Mouse (Mus musculus) E14TG2a.4 (cell line): ENCODE data around the gene Fam98b.

ENCODE experiments used
- H3K27me3 ChIP-seq: 2 replicates; pipeline ENCODE4 v1.6.1; 2014; ENCODE audit warnings: low read length, control low read depth; ENCODE audit not compliant: insufficient read depth
- H3K36me3 ChIP-seq: 2 replicates; pipeline ENCODE4 v1.6.1; 2014; ENCODE audit warnings: low read length, control low read depth; ENCODE audit not compliant: insufficient read depth
- H3K4me1 ChIP-seq: replicated peaks from 2 replicates; pipeline ENCODE4 v1.6.1; 2014; ENCODE audit warnings: low read depth, low read length, control low read depth
- H3K4me3 ChIP-seq: replicated peaks from 2 replicates; pipeline ENCODE4 v1.5.1; 2014; ENCODE audit warnings: mild to moderate bottlenecking, low read length
- H3K9me3 ChIP-seq: 2 replicates; pipeline ENCODE4 v1.6.1; 2014; ENCODE audit warnings: low read length, control low read depth
- CTCF ChIP-seq: conservative IDR thresholded peaks from 2 replicates; pipeline ENCODE4 v1.5.1; 2014; ENCODE audit warnings: low read length
- NANOG ChIP-seq: IDR thresholded peaks from 2 replicates; pipeline ENCODE4 v1.6.1; 2014; ENCODE audit warnings: borderline replicate concordance, low read length, mixed read lengths
- POU5F1 ChIP-seq: IDR thresholded peaks from 2 replicates; pipeline ENCODE4 v1.6.1; 2014; ENCODE audit warnings: low read length, borderline replicate concordance

The Fam98b gene

DNA sequence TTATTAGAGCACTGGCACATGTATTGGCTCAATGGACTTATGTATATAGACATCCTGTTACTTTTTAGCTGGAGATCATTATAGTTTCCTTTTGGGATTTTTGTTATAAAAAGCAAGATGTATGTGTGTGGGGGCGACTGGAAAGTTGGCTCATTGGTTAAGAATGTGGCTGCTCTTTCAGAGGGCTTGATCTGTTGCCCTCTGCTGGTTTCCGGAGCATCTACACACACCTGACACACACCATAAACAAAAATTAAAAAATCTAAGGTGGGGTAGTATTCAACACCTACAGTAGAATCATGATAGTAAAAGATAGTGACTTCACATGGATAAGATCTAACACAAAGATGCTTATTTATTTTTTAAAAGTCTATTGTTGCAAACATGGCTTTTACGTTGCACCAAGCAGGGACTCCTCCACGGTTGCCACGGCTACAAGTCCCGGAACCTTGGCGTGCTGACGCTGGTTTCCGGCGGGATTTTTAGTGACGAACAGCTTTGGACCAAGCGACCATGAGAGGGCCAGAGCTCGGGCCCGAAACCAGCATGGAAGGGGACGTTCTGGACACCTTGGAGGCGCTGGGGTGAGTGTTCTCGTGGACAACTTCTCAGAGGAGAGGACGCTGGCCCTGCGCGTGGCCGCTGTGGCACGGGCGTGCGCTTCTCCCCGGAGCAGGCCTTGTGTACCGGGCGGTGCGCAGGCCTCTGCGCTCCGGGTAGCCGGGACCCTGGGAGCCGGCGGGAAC lies at the start of gene Fam98b:
Gene Fam98b, plus strand, starts transcription at position 485 of the 746 bp plus-strand sequence.
- H3K4me1 ChIP-seq, result peaks cover 29% of the 10 kb centered on the region
- H3K36me3 ChIP-seq, result 0 out of 2 replicates have a peak, but pooled peaks cover 4% of the 10 kb centered on the region
- H3K27me3 ChIP-seq, result no peaks in the 10 kb centered on the region
- H3K4me3 ChIP-seq, result peak within 1 kb of the TSS; percentile 89
- no peak for TF ChIP-seq POU5F1
- peak; percentile 71 for TF ChIP-seq CTCF
- TF ChIP-seq NANOG, result no peak
- no peaks in the 10 kb centered on the region for H3K9me3 ChIP-seq

DNA sequence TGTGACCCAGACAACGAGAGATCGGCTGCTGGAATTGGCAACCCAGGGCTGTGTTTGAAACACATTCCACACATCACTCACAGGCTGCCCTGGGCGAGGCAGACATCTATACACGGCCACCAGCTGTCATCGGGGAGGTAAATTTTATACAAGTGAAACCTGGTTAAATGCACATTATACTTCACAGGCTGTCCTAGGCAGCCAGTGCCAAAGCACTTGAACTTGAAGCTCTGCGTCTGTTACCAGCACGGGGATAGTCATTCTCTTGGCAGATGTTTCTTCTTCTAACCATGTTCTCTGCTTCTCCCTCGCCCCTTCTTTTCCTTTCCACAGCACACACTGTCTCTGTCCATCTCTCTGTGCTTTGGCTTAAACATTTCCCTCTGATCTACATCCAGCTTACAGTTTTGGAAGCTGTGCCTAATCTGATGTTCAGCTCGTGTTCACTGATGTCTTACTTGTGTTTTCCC lies 48.6 kb upstream of the Fam98b start:
- no peaks in the 10 kb centered on the region for H3K36me3 ChIP-seq
- H3K9me3 ChIP-seq, result no peaks in the 10 kb centered on the region
- peaks cover 11% of the 10 kb centered on the region for H3K4me1 ChIP-seq
- TF ChIP-seq CTCF (no peak), POU5F1 (no peak), NANOG (no peak)
- H3K4me3 ChIP-seq, result no peak overlapping the region
- peaks cover 3% of the 10 kb centered on the region; the same call in 1 of the 2 replicates for H3K27me3 ChIP-seq

DNA sequence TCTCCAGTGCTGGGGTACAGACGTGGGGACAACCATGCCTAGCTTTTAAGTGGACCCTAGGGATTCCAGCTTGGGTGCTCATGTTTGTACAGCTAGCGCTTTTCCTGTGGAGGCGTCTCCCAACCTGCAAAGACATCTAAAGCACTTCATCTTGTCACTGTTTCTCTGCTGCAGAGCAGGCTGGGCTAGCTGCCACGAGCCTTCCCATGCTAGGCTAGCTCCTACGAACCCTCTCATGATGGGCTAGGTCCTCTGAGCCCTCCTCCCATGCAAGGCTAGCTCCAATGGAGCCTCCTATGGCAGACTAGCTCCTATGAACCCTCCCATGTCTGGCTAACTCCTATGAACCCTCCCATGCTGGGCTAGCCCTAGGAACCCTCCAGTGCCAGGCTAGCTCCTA lies 46.2 kb upstream of the Fam98b start:
- H3K4me3 ChIP-seq, result no peak overlapping the region
- H3K9me3 ChIP-seq, result no peaks in the 10 kb centered on the region
- peaks cover 4% of the 10 kb centered on the region; the same call in 1 of the 2 replicates for H3K4me1 ChIP-seq
- H3K27me3 ChIP-seq, result no peaks in the 10 kb centered on the region; the same call in 1 of the 2 replicates
- H3K36me3 ChIP-seq, result no peaks in the 10 kb centered on the region
- TF ChIP-seq NANOG (no peak), POU5F1 (no peak), CTCF (no peak)

DNA sequence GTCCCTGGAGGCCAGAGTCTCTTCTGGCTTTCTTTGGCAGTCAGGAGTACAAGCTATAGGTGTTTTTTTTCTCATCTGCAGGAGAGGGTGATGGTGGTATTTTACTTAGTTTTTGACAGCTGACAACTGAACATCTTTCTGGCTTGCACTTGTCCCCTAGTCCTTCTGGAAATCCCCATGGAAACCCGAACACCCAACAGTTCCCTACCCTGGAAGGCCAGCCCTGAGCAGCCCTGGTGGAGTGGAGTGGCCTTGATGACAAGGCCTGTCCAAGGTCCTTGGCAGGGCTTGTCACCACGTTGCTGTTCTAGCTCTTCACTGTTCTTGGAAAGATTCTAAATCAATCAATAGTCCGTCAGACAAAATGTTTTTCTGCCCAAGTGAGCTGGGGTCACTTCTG lies 45.0 kb upstream of the Fam98b start:
- TF ChIP-seq POU5F1 (no peak), NANOG (no peak), CTCF (no peak)
- no peaks in the 10 kb centered on the region; the same call in 1 of the 2 replicates for H3K27me3 ChIP-seq
- H3K36me3 ChIP-seq, result no peaks in the 10 kb centered on the region
- H3K4me1 ChIP-seq, result peaks cover 8% of the 10 kb centered on the region
- H3K4me3 ChIP-seq, result no peak overlapping the region
- no peaks in the 10 kb centered on the region for H3K9me3 ChIP-seq

DNA sequence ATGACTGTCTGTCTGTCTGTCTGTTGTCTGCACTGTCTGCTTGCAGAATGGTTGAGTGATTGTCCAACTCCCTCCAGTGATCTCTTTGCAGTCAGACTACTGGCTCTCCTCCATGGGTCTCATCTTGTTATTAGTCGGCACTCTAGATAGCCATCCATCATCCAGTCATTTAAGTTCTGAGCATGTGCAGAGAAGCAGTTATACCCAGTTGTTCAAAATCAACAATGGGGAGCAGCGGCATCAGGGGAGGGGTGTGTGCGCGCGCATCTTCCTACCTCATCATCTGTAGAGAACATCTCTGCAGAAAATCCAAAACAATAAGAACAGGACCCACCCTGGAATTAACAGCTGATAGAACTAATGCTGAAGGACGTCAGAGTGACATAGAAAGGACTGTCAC lies 44.5 kb upstream of the Fam98b start:
- Histone ChIP-seq H3K27me3 (no peaks in the 10 kb centered on the region; the same call in 1 of the 2 replicates), H3K4me1 (peaks cover 13% of the 10 kb centered on the region)
- TF ChIP-seq POU5F1 (no peak), CTCF (no peak), NANOG (no peak)

DNA sequence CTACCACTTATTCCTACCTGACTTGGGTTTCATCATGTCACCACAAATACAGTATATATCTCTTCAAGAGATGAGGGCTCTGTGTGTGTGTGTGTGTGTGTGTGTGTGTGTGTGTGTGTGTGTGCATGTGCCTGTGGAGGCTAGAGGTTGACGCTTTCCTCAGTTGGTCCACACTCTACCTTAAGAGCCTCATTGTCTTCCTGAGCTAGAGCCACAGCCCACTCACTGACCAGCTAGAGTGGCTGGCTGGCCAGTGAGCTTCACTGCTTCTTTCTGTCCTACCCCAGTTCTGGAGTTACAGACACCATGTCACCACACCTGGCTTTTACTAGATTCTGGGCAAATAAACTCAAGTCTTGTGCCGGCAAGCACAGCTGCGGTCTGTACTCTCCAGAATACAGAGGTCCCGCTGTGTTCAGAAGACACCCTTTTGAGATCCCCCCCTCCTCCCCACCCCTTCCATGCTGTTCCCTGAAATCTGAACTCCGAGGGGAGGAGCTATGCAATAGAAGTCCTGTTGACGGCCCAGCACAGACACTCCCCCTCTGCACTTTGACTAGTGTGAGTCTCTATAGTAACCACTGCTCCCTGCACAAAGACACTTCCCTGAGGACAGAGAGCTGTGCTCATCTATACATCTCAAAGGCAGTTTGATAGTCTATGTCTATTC lies 39.0 kb upstream of the Fam98b start:
- TF ChIP-seq CTCF, result no peak
- TF ChIP-seq POU5F1, result no peak
- no peak for TF ChIP-seq NANOG
- Histone ChIP-seq H3K27me3 (no peaks in the 10 kb centered on the region), H3K4me3 (0 out of 2 replicates have a peak overlapping the region, but pooled peaks have one; percentile 3), H3K36me3 (no peaks in the 10 kb centered on the region), H3K4me1 (peaks cover 25% of the 10 kb centered on the region), H3K9me3 (no peaks in the 10 kb centered on the region)

More for the DNA sequence above, 44.5 kb upstream of the Fam98b start:
- Histone ChIP-seq H3K36me3 (no peaks in the 10 kb centered on the region), H3K4me3 (no peak overlapping the region), H3K9me3 (no peaks in the 10 kb centered on the region)

DNA sequence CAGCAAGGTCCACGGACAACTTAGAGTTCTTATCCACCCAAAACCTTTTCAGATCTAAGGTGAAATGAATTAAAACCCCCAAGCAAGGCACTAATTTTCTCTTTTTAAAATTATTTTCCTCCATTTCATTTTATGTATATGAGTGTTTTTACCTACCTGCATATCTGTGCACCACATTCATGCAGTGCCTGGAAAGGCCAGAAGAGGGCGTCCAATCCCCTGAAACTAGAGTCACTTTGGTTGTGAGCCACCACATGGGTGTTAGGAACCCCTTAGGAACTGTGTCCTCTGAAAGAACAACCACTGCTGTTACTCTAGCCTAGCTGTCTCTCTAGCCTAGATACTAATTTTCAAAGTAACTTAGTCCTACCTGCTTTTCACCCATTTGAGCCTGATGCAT lies 33.4 kb upstream of the Fam98b start:
- Histone ChIP-seq H3K36me3 (no peaks in the 10 kb centered on the region), H3K27me3 (no peaks in the 10 kb centered on the region), H3K9me3 (no peaks in the 10 kb centered on the region), H3K4me3 (no peak overlapping the region), H3K4me1 (peaks cover 24% of the 10 kb centered on the region)
- TF ChIP-seq POU5F1 (no peak), CTCF (peak; percentile 86)

DNA sequence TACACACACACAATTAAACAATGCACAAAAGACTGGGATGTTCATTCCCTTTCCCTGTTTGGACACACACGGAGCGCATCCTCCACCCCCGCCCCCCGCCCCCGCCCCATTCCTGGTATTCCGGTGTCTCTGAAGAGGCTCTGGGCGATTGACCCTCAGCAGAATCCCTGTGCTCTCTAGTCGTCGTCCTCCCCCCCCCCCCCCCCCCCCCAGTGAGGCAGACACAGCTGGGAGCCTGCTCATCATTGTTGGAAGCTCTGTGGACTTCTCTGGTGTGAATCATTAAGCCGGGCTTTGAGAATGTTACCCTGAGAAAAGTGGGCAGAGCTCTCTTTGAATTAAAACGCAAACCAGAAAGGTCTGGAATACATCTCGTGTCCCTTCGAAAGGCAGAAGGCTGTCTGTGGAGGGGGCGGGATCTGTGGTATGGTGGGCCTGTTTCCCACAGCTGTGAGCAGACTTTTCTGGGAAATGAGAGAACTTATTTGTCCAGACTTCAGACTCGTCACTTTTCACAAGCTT lies 31.8 kb upstream of the Fam98b start:
- TF ChIP-seq CTCF (no peak), POU5F1 (no peak), NANOG (no peak)
- H3K4me3 ChIP-seq, result no peak overlapping the region
- no peaks in the 10 kb centered on the region for H3K27me3 ChIP-seq

More for the DNA sequence above, 31.8 kb upstream of the Fam98b start:
- Histone ChIP-seq H3K36me3 (no peaks in the 10 kb centered on the region), H3K4me1 (peaks cover 23% of the 10 kb centered on the region), H3K9me3 (no peaks in the 10 kb centered on the region)
